Mouse (Mus musculus): ENCODE data around the gene Fbxo28. TPM values are rescaled to one million over a fixed set of nuclear protein-coding genes. Genes with fewer than 3 reads are reported as not detected.

Fbxo28 gene
- polyA plus RNA-seq, 2 experiments, result 3.8 to 7.1 TPM

- Histone ChIP-seq H3K4me2 (ENCODE audit: low read depth) (no peak overlapping the region), H3K4me1 (replicated peaks; ENCODE audit: control insufficient read depth in 2 of 2, insufficient read depth in 2 of 2, low read length in 1 of 2) (no peaks in the 10 kb centered on the region), H3K27ac (no peak overlapping the region), H3K9ac (replicated peaks) (no peak overlapping the region), H3K4me3 (ENCODE audit: insufficient read depth in 1 of 2, low read depth in 2 of 2, low read length in 2 of 2) (no peak overlapping the region), H3K27me3 (ENCODE audit: control insufficient read depth, insufficient read depth, low read length) (no peaks in the 10 kb centered on the region), H3K36me3 (replicated peaks; ENCODE audit: control insufficient read depth, insufficient read depth, low read depth) (peaks cover 34% of the 10 kb centered on the region), H3K9me3 (ENCODE audit: control insufficient read depth, low read length) (peaks cover 3% of the 10 kb centered on the region)
- DNase-seq (ENCODE audit: low read depth in 3 of 3, low spot score in 3 of 3) (no peak), ATAC-seq (ENCODE audit: insufficient read depth) (no peak)
- 87% methylated on average over 5 of the region's 5 CpGs for WGBS (ENCODE audit: insufficient replicate concordance)
- TF ChIP-seq CTCF (IDR thresholded peaks at IDR 0.05; ENCODE audit: low read depth), result no peak
- no peak for TF ChIP-seq EP300 (IDR thresholded peaks at IDR 0.05; ENCODE audit: low read depth)
These were observed 27.2 kb downstream of the Fbxo28 start for GRCm38 (mm10) chr1:182314201-182314600.

- Histone ChIP-seq H3K4me2 (ENCODE audit: low read depth) (no peak overlapping the region), H3K9ac (replicated peaks) (no peak overlapping the region), H3K4me1 (replicated peaks; ENCODE audit: control insufficient read depth in 2 of 2, insufficient read depth in 2 of 2, low read length in 1 of 2) (no peaks in the 10 kb centered on the region), H3K9me3 (ENCODE audit: control insufficient read depth, low read length) (peaks cover 3% of the 10 kb centered on the region), H3K36me3 (replicated peaks; ENCODE audit: control insufficient read depth, insufficient read depth, low read depth) (peaks cover 30% of the 10 kb centered on the region), H3K4me3 (ENCODE audit: insufficient read depth in 1 of 2, low read depth in 2 of 2, low read length in 2 of 2) (no peak overlapping the region), H3K27me3 (ENCODE audit: control insufficient read depth, insufficient read depth, low read length) (no peaks in the 10 kb centered on the region), H3K27ac (no peak overlapping the region)
- 76% methylated on average over 8 of the region's 8 CpGs for WGBS (ENCODE audit: insufficient replicate concordance)
- TF ChIP-seq CTCF (IDR thresholded peaks at IDR 0.05; ENCODE audit: low read depth), result no peak
- TF ChIP-seq EP300 (IDR thresholded peaks at IDR 0.05; ENCODE audit: low read depth), result no peak
- no peak for DNase-seq (ENCODE audit: low read depth in 3 of 3, low spot score in 3 of 3)
- ATAC-seq (ENCODE audit: insufficient read depth), result no peak
These were observed 28.2 kb downstream of the Fbxo28 start for GRCm38 (mm10) chr1:182313181-182313580.

GRCm38 (mm10) chr1:182311376-182311775 lies 30.1 kb downstream of the Fbxo28 start:
- TF ChIP-seq CTCF (IDR thresholded peaks at IDR 0.05; ENCODE audit: low read depth) (peak; percentile 56), EP300 (IDR thresholded peaks at IDR 0.05; ENCODE audit: low read depth) (no peak)
- DNase-seq (ENCODE audit: low read depth in 3 of 3, low spot score in 3 of 3), result no peak

GRCm38 (mm10) chr1:182310316-182310715 lies 31.1 kb downstream of the Fbxo28 start:
- ATAC-seq (ENCODE audit: insufficient read depth), result no peak
- H3K9ac ChIP-seq (replicated peaks), result no peak overlapping the region
- peaks cover 3% of the 10 kb centered on the region for H3K9me3 ChIP-seq (ENCODE audit: control insufficient read depth, low read length)
- 77% methylated on average over 2 of the region's 2 CpGs for WGBS (ENCODE audit: insufficient replicate concordance)
- H3K4me3 ChIP-seq (ENCODE audit: insufficient read depth in 1 of 2, low read depth in 2 of 2, low read length in 2 of 2), result no peak overlapping the region
- H3K36me3 ChIP-seq (replicated peaks; ENCODE audit: control insufficient read depth, insufficient read depth, low read depth), result peaks cover 12% of the 10 kb centered on the region
- H3K4me1 ChIP-seq (replicated peaks; ENCODE audit: control insufficient read depth in 2 of 2, insufficient read depth in 2 of 2, low read length in 1 of 2), result no peaks in the 10 kb centered on the region
- TF ChIP-seq CTCF (IDR thresholded peaks at IDR 0.05; ENCODE audit: low read depth) (no peak), EP300 (IDR thresholded peaks at IDR 0.05; ENCODE audit: low read depth) (no peak)
- no peak for DNase-seq (ENCODE audit: low read depth in 3 of 3, low spot score in 3 of 3)
- no peak overlapping the region for H3K27ac ChIP-seq
- no peak overlapping the region for H3K4me2 ChIP-seq (ENCODE audit: low read depth)
- H3K27me3 ChIP-seq (ENCODE audit: control insufficient read depth, insufficient read depth, low read length), result no peaks in the 10 kb centered on the region

More at GRCm38 (mm10) chr1:182311376-182311775, 30.1 kb downstream of the Fbxo28 start:
- no peak for ATAC-seq (ENCODE audit: insufficient read depth)
- Histone ChIP-seq H3K4me1 (replicated peaks; ENCODE audit: control insufficient read depth in 2 of 2, insufficient read depth in 2 of 2, low read length in 1 of 2) (no peaks in the 10 kb centered on the region), H3K4me2 (ENCODE audit: low read depth) (no peak overlapping the region), H3K4me3 (ENCODE audit: insufficient read depth in 1 of 2, low read depth in 2 of 2, low read length in 2 of 2) (no peak overlapping the region), H3K36me3 (replicated peaks; ENCODE audit: control insufficient read depth, insufficient read depth, low read depth) (peaks cover 17% of the 10 kb centered on the region), H3K9me3 (ENCODE audit: control insufficient read depth, low read length) (peaks cover 3% of the 10 kb centered on the region), H3K27me3 (ENCODE audit: control insufficient read depth, insufficient read depth, low read length) (no peaks in the 10 kb centered on the region), H3K9ac (replicated peaks) (no peak overlapping the region), H3K27ac (no peak overlapping the region)
- WGBS (ENCODE audit: insufficient replicate concordance), result 83% methylated on average over 5 of the region's 5 CpGs

- no peak for ATAC-seq (ENCODE audit: insufficient read depth)
- TF ChIP-seq CTCF (IDR thresholded peaks at IDR 0.05; ENCODE audit: low read depth), result no peak
- no peak for TF ChIP-seq EP300 (IDR thresholded peaks at IDR 0.05; ENCODE audit: low read depth)
- Histone ChIP-seq H3K4me3 (ENCODE audit: insufficient read depth in 1 of 2, low read depth in 2 of 2, low read length in 2 of 2) (no peak overlapping the region), H3K9ac (replicated peaks) (no peak overlapping the region), H3K4me1 (replicated peaks; ENCODE audit: control insufficient read depth in 2 of 2, insufficient read depth in 2 of 2, low read length in 1 of 2) (no peaks in the 10 kb centered on the region), H3K36me3 (replicated peaks; ENCODE audit: control insufficient read depth, insufficient read depth, low read depth) (peaks cover 3% of the 10 kb centered on the region), H3K4me2 (ENCODE audit: low read depth) (no peak overlapping the region), H3K27ac (no peak overlapping the region), H3K27me3 (ENCODE audit: control insufficient read depth, insufficient read depth, low read length) (no peaks in the 10 kb centered on the region), H3K9me3 (ENCODE audit: control insufficient read depth, low read length) (peaks cover 3% of the 10 kb centered on the region)
- no peak for DNase-seq (ENCODE audit: low read depth in 3 of 3, low spot score in 3 of 3)
- 56% methylated on average over 5 of the region's 5 CpGs for WGBS (ENCODE audit: insufficient replicate concordance)
These were observed 32.0 kb downstream of the Fbxo28 start for GRCm38 (mm10) chr1:182309403-182309802.

Data from liver, embryonic 14.5 days (tissue).